Mouse (Mus musculus) lung, postnatal 4 days (tissue): Measurements from ENCODE around the gene Gm8104.
"Not testable (repeated sequence)": the region's sequence is repeated elsewhere in the genome, so short reads cannot be mapped to it uniquely, and the experiment has no call there.

Experiments used
- DNase-seq, 2 experiments: peaks; one replicate each; pipeline ENCODE4 v3.0.0; 2021

Gene Gm8104

DNA sequence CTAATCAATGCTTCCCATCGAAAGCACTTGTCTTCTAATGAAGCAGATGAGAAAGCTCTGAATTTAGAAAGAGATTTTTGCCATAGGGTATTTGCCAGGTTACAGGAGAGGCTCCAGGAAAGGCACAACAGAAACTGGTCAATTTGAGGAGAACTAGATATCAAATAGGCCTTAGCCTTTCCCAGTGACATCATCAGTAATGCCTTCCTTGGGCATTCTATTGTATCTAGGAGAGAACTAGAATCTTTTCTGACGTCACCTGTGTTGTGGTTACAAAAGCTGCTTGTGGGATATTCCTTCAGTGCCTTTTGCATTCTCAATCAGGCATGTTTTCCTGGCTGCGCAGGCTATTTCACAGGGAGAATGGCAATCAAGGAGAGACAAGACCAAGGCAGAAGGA lies at the start of gene Gm8104:
Gene Gm8104, plus strand, starts transcription at position 301 of the 400 bp plus-strand sequence.
- DNase-seq, result not testable (repeated sequence)

DNA sequence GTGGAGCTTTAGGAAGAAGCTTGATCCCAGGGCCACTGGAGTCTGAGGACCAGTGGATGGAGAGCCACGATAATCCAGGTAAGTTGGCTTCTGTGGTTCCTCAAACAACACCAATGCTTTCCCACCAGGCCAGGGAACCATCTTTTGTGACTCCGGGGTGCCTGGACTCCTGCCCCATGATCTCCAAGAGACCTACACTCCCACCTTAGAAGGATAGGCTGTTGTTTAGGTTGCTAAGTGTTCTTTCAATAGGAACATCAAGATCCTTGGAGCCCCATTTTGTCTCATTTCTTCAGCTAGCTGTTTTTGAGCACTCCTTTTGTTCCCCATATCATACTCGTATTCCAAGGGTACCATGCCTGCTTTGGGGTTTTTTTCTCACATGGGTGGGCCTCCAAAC lies 42.3 kb upstream of the Gm8104 start:
- DNase-seq, result peak in 1 of 2 experiments; percentile 18

DNA sequence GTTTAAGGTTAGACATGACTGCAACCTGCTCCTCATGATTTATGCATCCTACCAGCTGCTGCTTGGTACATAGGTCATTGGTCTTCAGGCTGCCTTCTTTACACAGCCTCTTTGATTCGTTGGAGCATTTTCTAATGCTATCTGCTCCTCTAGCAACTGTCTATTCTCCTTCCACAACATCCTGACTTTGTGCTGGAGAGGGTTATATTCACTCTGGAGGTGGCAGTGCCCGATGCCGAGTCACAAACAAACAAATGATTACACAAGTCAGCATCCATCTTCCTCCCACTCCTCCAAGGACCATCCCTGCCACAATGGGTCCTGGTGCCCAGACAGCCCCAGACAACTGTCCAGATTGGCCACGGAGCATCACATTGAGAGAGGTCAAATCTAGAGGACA lies 40.2 kb upstream of the Gm8104 start:
- peak; percentile 5 to 18 for DNase-seq

DNA sequence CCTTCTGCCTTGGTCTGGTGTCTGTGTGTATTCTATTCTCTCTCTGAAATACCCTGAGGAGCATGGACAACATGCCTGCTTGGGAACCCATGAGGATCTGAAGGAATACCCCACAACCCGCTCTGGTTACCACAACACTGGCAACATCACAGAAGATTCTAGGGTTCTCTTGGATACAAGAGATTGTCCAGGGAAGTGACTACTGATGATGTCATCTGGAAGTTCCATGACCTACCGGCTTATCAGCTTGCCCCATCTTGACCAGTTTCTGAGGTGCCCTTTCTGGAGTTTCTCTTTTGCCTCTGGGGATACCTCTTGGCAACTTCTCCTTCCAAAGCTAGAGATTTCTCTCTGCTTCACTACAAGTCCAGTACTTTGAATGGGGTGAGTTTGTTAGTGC lies 23.9 kb upstream of the Gm8104 start, which contains the start of gene Gm8094:
Gene Gm8094, minus strand, starts transcription at position 101 of the 400 bp plus-strand sequence.
- DNase-seq, result not testable (repeated sequence)

DNA sequence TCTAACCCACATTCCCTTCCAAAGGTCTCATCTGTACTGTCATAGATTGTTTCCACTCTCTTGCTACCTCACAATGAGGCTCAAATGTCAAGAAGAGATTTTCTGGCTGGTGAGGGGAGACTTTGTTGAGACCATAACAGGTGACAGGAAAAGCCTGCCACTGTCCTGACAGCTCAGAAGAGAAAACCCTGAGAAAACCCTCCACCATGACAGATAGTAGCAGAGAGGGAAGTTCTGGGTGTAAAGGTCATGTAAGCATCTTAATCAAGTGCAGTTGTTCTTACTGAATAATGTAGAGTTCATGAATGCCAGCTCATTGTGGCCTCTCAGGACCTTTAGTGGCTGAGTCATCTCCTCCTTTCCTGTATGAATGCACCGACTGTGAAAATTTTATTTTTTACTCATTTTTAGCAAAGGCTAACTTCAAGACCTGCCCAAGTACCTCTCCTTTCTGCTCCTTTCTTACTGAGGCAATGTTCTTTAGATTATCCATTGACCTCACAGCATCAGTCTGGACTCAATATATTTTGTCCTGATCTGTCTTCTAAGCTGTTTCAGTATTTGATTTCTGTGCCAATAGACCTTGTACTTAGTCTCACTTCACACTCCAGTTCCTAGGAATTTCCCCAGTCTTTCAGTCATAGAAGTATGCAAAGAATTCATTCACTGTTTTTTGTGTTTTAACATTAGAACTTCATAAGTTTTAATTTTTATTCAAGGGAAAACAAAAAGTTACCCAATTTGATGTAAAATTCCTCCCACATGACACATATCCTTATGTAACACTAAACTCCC lies 15.3 kb upstream of the Gm8104 start:
- DNase-seq, result not testable (repeated sequence)

DNA sequence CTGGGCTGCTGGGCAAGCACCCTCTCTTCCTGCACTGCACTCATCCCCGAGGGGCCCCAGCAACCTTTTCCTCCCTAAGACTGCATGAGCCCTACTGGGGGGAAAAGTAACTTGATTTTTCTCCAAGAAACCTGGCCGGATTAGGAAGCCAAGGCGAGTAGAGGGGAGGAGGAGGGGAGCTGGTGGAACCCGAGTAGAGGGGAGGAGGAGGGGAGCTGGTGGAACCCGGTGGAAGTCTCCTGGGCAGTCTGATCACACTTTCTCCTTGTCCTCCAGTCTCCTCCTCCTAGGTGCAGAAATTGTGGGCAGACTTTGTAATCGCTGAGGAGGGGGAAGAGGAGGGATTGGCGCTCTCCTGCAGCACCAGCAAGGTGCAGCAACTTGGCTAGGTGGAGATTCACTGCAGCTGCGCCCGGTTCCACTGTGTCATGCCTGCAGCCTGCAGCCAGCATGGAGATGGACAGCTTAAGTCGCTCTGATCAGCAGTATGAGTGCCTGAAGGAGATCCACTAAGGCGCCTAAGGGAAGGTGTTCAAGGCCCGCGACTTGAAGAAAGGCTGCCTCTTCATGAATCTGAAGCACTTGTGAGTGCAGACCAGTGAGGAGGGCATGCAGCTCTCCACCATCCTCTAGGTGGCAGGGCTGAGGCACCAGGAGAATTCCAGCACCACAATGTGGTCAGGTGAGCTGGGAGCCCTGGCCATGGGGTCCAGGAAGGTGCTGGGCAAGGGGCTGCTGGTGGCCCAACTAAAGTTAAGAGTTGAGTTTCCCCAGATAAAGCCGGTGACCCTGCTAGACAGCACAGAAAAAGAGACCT lies 11.1 kb upstream of the Gm8104 start:
- DNase-seq, result not testable (repeated sequence)

DNA sequence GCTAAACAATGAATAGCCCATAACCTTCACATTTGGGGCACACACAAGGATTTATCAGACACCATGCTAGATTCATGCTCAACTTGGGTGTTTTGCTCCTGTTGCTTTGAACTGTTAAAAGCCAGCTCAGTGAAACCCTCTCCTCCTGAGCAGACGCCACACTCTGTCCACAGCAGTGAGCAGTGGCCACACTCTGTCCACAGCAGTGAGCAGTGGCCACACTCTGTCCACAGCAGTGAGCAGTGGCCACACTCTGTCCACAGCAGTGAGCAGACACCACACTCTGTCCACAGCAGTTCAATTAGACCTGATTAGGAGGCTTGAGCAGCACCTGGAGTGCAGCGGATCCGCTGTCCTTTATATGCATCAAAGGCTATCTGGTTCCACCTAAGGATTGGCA lies 19.3 kb downstream of the Gm8104 start:
- peak in 1 of 2 experiments; percentile 24 for DNase-seq

DNA sequence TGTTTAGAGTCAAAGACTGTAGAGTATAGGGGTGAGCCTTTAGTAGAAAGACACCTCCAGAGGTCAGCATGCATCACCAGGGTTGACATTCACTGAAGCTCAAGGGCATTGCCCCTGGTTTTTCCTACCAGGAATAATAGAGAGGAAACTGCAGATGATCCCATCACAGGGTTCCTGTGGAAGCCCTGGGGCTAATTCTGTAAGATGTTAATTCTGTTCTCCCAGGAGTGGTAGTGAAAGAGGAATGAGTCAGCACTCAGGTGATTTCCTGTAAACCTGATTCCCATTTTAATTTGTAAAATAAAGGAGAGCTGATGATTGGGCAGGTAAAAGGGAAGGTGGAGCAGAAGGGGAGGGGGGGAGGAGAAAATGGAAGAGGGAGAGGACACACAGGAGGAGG lies 25.9 kb downstream of the Gm8104 start:
- DNase-seq, result not testable (repeated sequence)
